Mouse (Mus musculus) kidney, embryonic 16.5 days (tissue): Measurements from ENCODE around the gene Exoc3l2. TPM values are rescaled to one million over a fixed set of nuclear protein-coding genes. Genes with fewer than 3 reads are reported as not detected.
A peak's percentile ranks its signal among the peaks of the same experiment; 100 is the strongest.

Experiments used
- ATAC-seq: fragments of 200-750 bp; cut with Nextera tagmentation; 2 replicates; pipeline ENCODE4 v1.8.0; 2017; ENCODE audit warnings: moderate TSS enrichment; ENCODE audit not compliant: low FRiP score, low TSS enrichment
- H3K27ac ChIP-seq: fragments of 300-500 bp; sonication (generic); 2 replicates; pipeline ENCODE4 v1.5.1; 2014; ENCODE audit warnings: low read length
- H3K27me3 ChIP-seq: fragments of 300-500 bp; sonication (generic); 2 replicates; pipeline ENCODE4 v1.6.1; 2014; ENCODE audit warnings: low read length, control low read depth, mixed read lengths; ENCODE audit not compliant: insufficient read depth
- H3K36me3 ChIP-seq: fragments of 300-500 bp; sonication (generic); 2 replicates; pipeline ENCODE4 v1.6.1; 2014; ENCODE audit warnings: low read length, control low read depth, mixed read lengths; ENCODE audit not compliant: insufficient read depth
- H3K4me1 ChIP-seq: fragments of 300-500 bp; sonication (generic); 2 replicates; pipeline ENCODE4 v1.6.1; 2014; ENCODE audit warnings: low read length, control low read depth, mixed read lengths; ENCODE audit not compliant: insufficient read depth
- H3K4me2 ChIP-seq: fragments of 300-500 bp; sonication (generic); replicated peaks from 2 replicates; pipeline ENCODE4 v1.6.1; 2014; ENCODE audit warnings: low read depth, low read length
- H3K4me3 ChIP-seq: fragments of 300-500 bp; sonication (generic); 2 replicates; pipeline ENCODE4 v1.5.1; 2014; ENCODE audit warnings: mild to moderate bottlenecking, low read length
- H3K9ac ChIP-seq: fragments of 300-500 bp; sonication (generic); replicated peaks from 2 replicates; pipeline ENCODE4 v1.6.1; 2014; ENCODE audit warnings: low read length
- H3K9me3 ChIP-seq: fragments of 300-500 bp; sonication (generic); 2 replicates; pipeline ENCODE4 v1.6.1; 2016; ENCODE audit warnings: low read length, control low read depth
- WGBS: fragments of 180-500 bp; shearing (Covaris S2); extraction: QIAGEN DNeasy Blood & Tissue Kit; methylation state at CpG from one replicate; pipeline ENCODE4 v1.1.7; 2014; 5-methylcytosine and 5-hydroxymethylcytosine counted together
- polyA plus RNA-seq: library from polyadenylated mRNA; unstranded; fragments of >200 nt; fragmentation: Nextera tagmentation; extraction: Ambion mirVana; gene quantifications from 2 replicates; pipeline ENCODE4 v1.2.1, GENCODE M21; 2015

Gene Exoc3l2
- polyA plus RNA-seq, 1 experiment from 2014 or later = 2.9 TPM

GRCm38 (mm10) chr7:19523757-19524419 lies 60.8 kb downstream of the Exoc3l2 start:
- Histone ChIP-seq H3K4me2 (peak overlapping the region; percentile 77), H3K36me3 (0 out of 2 replicates have a peak, but pooled peaks cover 4% of the 10 kb centered on the region), H3K4me1 (peaks cover 21% of the 10 kb centered on the region), H3K9me3 (no peaks in the 10 kb centered on the region), H3K27ac (no peak overlapping the region), H3K27me3 (peaks cover 67% of the 10 kb centered on the region), H3K9ac (peak overlapping the region; percentile 34), H3K4me3 (peak overlapping the region; percentile 51)
- ATAC-seq = peak; percentile 29; the same call in 1 of the 2 replicates
- under 1% methylated on average over 64 of the region's 64 CpGs for WGBS

DNA sequence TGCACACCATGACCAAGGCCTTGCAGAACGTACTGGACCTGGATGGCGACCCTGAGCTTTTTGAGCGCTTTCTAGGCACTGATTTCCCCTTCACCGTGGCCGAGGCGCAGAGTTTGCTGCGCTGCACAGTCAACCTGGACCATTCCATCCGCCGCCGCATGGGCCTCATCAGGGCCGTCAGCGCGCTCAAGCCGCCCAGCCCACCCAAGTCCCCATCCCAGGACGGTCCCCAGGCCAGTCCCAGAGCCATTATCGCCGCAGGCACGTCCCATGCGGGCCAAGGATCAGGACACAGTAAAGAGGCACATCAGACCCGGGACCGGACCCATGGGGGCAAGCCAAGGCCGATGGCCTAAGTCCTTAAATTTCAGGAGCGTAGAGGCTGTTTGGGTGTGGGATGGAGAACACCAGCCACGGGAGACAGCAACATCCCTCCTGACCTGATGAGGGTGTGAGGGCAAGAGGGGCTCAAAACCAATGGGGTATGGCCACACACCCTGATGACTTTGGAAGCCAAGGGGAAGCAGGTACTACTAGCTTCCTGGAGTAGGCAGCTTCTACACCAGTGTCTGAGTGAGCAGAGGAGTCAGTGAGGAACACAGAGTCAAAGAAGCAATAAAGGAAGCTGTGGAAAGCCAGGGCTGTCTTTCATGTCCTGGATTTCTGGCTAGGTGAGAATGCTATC lies 61.4 kb downstream of the Exoc3l2 start:
- Histone ChIP-seq H3K4me2 (peak overlapping the region; percentile 77), H3K9ac (peak overlapping the region; percentile 31), H3K27ac (no peak overlapping the region), H3K4me3 (peak overlapping the region; percentile 51), H3K9me3 (no peaks in the 10 kb centered on the region), H3K36me3 (peaks cover 9% of the 10 kb centered on the region), H3K27me3 (peaks cover 61% of the 10 kb centered on the region), H3K4me1 (peaks cover 21% of the 10 kb centered on the region)
- peak; percentile 16; the same call in 1 of the 2 replicates for ATAC-seq
- 15% methylated on average over 24 of the region's 24 CpGs for WGBS

DNA sequence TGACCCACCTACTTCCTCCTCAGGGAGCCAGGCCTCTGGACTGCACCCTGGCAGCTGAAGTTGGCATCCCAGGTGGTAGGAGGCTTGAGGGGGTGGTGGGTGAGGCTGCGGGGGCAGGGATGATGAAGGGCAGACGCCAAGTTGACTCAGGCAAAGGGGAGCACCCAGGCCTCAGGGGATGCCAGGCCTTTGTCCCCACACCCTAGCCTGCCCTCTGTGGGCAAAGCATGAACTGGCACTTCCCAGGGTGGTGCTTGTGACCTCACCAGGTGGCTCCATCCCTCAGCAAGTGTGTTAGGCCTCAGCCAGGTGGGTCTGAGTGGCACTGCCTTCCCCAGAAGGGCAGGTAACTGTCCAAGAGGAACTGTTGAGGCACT lies 62.0 kb downstream of the Exoc3l2 start:
- no peak overlapping the region for H3K4me3 ChIP-seq
- H3K4me1 ChIP-seq = peaks cover 16% of the 10 kb centered on the region
- no peak overlapping the region for H3K4me2 ChIP-seq
- no peaks in the 10 kb centered on the region for H3K9me3 ChIP-seq
- no peak overlapping the region for H3K9ac ChIP-seq
- WGBS = 78% methylated on average over 2 of the region's 2 CpGs
- H3K27ac ChIP-seq = no peak overlapping the region
- peaks cover 14% of the 10 kb centered on the region for H3K36me3 ChIP-seq
- H3K27me3 ChIP-seq = peaks cover 55% of the 10 kb centered on the region
- no peak for ATAC-seq

DNA sequence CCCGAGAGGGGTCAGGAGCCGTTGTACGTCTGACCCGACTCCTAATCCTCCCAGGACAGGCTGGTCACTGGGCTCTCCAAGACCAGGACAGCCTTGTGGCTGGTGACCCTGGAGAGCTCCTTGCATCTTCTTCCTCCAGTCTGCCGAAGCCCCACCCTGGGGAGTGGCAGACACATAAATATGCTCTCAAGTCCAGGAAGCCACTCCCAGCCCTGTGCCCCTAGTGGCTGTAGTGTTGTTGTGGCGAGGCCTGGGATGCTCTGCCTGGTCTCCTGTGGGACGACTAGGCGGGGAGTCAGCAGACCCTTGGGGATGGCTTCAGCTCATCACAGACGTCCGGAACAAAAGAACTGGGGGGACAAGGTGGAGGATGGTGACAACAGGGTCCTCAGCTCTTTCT lies 67.9 kb downstream of the Exoc3l2 start:
- WGBS = 63% methylated on average over 10 of the region's 10 CpGs
- ATAC-seq = no peak
- Histone ChIP-seq H3K4me3 (no peak overlapping the region), H3K4me1 (no peaks in the 10 kb centered on the region), H3K27ac (no peak overlapping the region), H3K4me2 (no peak overlapping the region), H3K9me3 (no peaks in the 10 kb centered on the region), H3K27me3 (0 out of 2 replicates have a peak, but pooled peaks cover under 1% of the 10 kb centered on the region), H3K9ac (no peak overlapping the region), H3K36me3 (peaks cover 50% of the 10 kb centered on the region)

- peaks cover 50% of the 10 kb centered on the region for H3K36me3 ChIP-seq
- ATAC-seq = no peak
- no peaks in the 10 kb centered on the region for H3K9me3 ChIP-seq
- H3K4me3 ChIP-seq = no peak overlapping the region
- no peak overlapping the region for H3K27ac ChIP-seq
- no peak overlapping the region for H3K4me2 ChIP-seq
- WGBS = 85% methylated on average over 14 of the region's 14 CpGs
- no peak overlapping the region for H3K9ac ChIP-seq
- H3K27me3 ChIP-seq = no peaks in the 10 kb centered on the region
- H3K4me1 ChIP-seq = no peaks in the 10 kb centered on the region
Observed at GRCm38 (mm10) chr7:19532240-19532639, 69.1 kb downstream of the Exoc3l2 start.

DNA sequence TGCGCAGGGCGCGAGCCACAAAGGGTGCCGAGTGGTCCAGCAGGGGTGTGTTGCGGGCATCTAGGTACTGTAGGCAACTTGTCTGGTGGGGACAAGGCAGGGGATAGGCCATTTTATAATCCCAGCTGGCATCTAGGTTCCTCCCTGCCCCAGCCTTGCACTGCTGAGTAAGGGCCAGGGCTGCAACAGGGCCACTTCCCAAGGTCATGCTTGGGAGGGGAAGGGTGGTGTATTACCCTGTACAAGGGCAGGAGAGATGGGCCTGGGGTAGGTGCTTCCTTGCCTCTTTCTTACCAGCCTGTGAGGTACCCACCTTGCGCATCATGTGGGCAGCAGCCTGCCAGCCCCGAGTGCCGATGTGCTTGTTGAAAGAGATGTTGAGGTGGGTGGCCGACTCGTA lies 71.5 kb downstream of the Exoc3l2 start:
- Histone ChIP-seq H3K9ac (no peak overlapping the region), H3K27ac (no peak overlapping the region), H3K9me3 (no peaks in the 10 kb centered on the region), H3K4me3 (no peak overlapping the region), H3K4me1 (no peaks in the 10 kb centered on the region), H3K27me3 (no peaks in the 10 kb centered on the region), H3K36me3 (peaks cover 40% of the 10 kb centered on the region), H3K4me2 (no peak overlapping the region)
- ATAC-seq = no peak
- 90% methylated on average over 10 of the region's 10 CpGs for WGBS

DNA sequence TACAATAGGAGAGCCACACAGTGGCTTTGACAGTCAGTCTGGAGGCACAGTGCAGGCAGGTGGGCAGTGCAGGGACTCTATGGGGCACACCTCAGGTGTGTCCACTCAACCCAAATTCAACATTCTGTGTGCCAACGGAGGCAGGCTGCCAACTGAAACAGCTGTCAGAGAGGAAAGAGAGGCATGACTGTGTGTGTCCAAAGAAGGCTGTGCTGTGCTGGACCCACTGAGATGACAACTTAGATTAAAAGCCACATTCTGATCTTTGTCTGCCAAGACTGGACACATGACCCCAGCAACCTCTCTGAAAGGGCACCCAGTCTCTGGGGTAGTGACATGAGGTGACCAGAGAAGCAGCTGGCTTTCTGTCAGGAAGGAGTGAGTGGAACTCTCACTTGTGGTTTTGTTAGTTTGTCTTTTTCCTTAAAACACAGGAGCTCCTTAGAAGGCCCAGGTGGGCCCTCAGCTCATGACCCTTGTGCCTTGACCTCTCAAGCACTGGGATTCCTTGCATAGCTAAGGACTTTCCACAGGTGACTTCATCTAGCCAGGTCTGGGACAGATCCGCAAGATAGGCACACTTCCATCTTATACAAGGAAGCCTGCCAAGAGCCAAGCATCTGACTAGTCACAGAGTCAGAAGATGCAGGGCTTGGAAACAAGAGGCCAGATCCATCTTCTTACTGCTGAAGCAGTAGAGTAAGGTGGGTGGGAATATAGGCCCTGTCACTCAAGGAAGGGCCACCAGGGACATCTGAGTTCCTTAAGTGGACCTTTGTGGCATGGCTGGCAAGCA lies 77.8 kb downstream of the Exoc3l2 start:
- no peak overlapping the region for H3K27ac ChIP-seq
- no peaks in the 10 kb centered on the region for H3K36me3 ChIP-seq
- H3K4me1 ChIP-seq = peaks cover 24% of the 10 kb centered on the region
- WGBS = 79% methylated on average over 2 of the region's 2 CpGs
- no peaks in the 10 kb centered on the region for H3K9me3 ChIP-seq
- H3K4me3 ChIP-seq = no peak overlapping the region
- no peaks in the 10 kb centered on the region for H3K27me3 ChIP-seq
- H3K9ac ChIP-seq = no peak overlapping the region
- no peak for ATAC-seq
- no peak overlapping the region for H3K4me2 ChIP-seq

DNA sequence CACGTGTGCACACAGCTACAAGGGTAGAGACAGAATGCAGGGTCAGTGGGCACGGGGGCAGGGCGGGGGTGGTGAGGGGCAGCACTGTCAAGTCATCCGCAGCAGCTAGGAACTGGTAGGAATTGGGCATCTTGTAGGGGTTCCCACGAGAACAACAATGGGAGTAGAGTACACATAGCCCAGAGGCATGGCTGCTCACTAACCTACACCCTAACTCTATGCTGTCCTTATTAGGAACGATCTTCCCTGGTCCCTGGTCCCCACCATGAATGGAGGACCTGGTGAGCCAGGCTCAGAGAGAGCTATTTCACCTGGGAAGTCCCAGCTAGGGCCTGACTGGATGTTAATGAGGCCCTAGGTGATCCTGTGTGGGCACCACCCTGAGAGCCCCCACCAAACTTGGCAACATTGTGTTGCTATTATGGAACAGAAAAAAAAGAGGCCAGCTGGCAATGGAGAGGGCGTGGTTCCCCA lies 78.6 kb downstream of the Exoc3l2 start:
- H3K36me3 ChIP-seq = no peaks in the 10 kb centered on the region
- no peak overlapping the region for H3K4me2 ChIP-seq
- H3K4me1 ChIP-seq = peaks cover 26% of the 10 kb centered on the region
- WGBS = 52% methylated on average over 7 of the region's 7 CpGs
- H3K9ac ChIP-seq = no peak overlapping the region
- no peak overlapping the region for H3K27ac ChIP-seq
- no peak overlapping the region for H3K4me3 ChIP-seq
- ATAC-seq = 0 out of 2 replicates have a peak, but pooled peaks have one; percentile 10
- no peaks in the 10 kb centered on the region for H3K9me3 ChIP-seq
- no peaks in the 10 kb centered on the region for H3K27me3 ChIP-seq

- whole genome bisulfite sequencing = 64% methylated on average over 8 of the region's 8 CpGs
- H3K27ac ChIP-seq = no peak overlapping the region
- H3K36me3 ChIP-seq = no peaks in the 10 kb centered on the region
- H3K4me1 ChIP-seq = peaks cover 26% of the 10 kb centered on the region
- no peaks in the 10 kb centered on the region for H3K27me3 ChIP-seq
- ATAC-seq = peak; percentile 40; the same call in 1 of the 2 replicates
- H3K4me2 ChIP-seq = no peak overlapping the region
- H3K4me3 ChIP-seq = no peak overlapping the region
- no peak overlapping the region for H3K9ac ChIP-seq
- H3K9me3 ChIP-seq = no peaks in the 10 kb centered on the region
Observed at GRCm38 (mm10) chr7:19542155-19542691, 79.1 kb downstream of the Exoc3l2 start.
